Mouse (Mus musculus) E14TG2a.4 (cell line): ENCODE data around the gene Zfp239.

Experiments used
- H3K27me3 ChIP-seq: 2 replicates; pipeline ENCODE4 v1.6.1; 2014; ENCODE audit warnings: low read length, control low read depth; ENCODE audit not compliant: insufficient read depth
- H3K36me3 ChIP-seq: 2 replicates; pipeline ENCODE4 v1.6.1; 2014; ENCODE audit warnings: low read length, control low read depth; ENCODE audit not compliant: insufficient read depth
- H3K4me1 ChIP-seq: replicated peaks from 2 replicates; pipeline ENCODE4 v1.6.1; 2014; ENCODE audit warnings: low read depth, low read length, control low read depth
- H3K4me3 ChIP-seq: replicated peaks from 2 replicates; pipeline ENCODE4 v1.5.1; 2014; ENCODE audit warnings: mild to moderate bottlenecking, low read length
- H3K9me3 ChIP-seq: 2 replicates; pipeline ENCODE4 v1.6.1; 2014; ENCODE audit warnings: low read length, control low read depth
- CTCF ChIP-seq: conservative IDR thresholded peaks from 2 replicates; pipeline ENCODE4 v1.5.1; 2014; ENCODE audit warnings: low read length
- NANOG ChIP-seq: IDR thresholded peaks from 2 replicates; pipeline ENCODE4 v1.6.1; 2014; ENCODE audit warnings: borderline replicate concordance, low read length, mixed read lengths
- POU5F1 ChIP-seq: IDR thresholded peaks from 2 replicates; pipeline ENCODE4 v1.6.1; 2014; ENCODE audit warnings: low read length, borderline replicate concordance

The Zfp239 gene

GRCm38 (mm10) chr6:117907301-117907978 is 45.5 kb downstream of the Zfp239 start:
- H3K36me3 ChIP-seq: peaks cover 31% of the 10 kb centered on the region
- TF ChIP-seq POU5F1 (no peak), CTCF (no peak), NANOG (no peak)
- H3K27me3 ChIP-seq: no peaks in the 10 kb centered on the region
- H3K4me1 ChIP-seq: peaks cover 54% of the 10 kb centered on the region
- H3K9me3 ChIP-seq: no peaks in the 10 kb centered on the region
- peak overlapping the region; percentile 99 for H3K4me3 ChIP-seq

GRCm38 (mm10) chr6:117907979-117908355 is 46.1 kb downstream of the Zfp239 start:
- no peaks in the 10 kb centered on the region for H3K9me3 ChIP-seq
- H3K4me1 ChIP-seq: peaks cover 54% of the 10 kb centered on the region
- peak overlapping the region; percentile 99 for H3K4me3 ChIP-seq
- no peaks in the 10 kb centered on the region for H3K27me3 ChIP-seq
- H3K36me3 ChIP-seq: peaks cover 35% of the 10 kb centered on the region
- TF ChIP-seq NANOG (no peak), CTCF (no peak)

GRCm38 (mm10) chr6:117908424-117908900 is 46.6 kb downstream of the Zfp239 start:
- no peaks in the 10 kb centered on the region for H3K27me3 ChIP-seq
- peaks cover 40% of the 10 kb centered on the region for H3K36me3 ChIP-seq
- peaks cover 58% of the 10 kb centered on the region for H3K4me1 ChIP-seq
- peak; percentile 47; the same call in 1 of the 2 replicates for TF ChIP-seq NANOG
- TF ChIP-seq POU5F1: no peak
- TF ChIP-seq CTCF: no peak
- H3K4me3 ChIP-seq: peak overlapping the region; percentile 99
- H3K9me3 ChIP-seq: no peaks in the 10 kb centered on the region

- peak overlapping the region; percentile 99 for H3K4me3 ChIP-seq
- peaks cover 64% of the 10 kb centered on the region for H3K4me1 ChIP-seq
- H3K9me3 ChIP-seq: no peaks in the 10 kb centered on the region
- TF ChIP-seq CTCF (no peak), POU5F1 (no peak), NANOG (no peak)
- peaks cover 55% of the 10 kb centered on the region for H3K36me3 ChIP-seq
- H3K27me3 ChIP-seq: no peaks in the 10 kb centered on the region
Observed at GRCm38 (mm10) chr6:117910120-117910661, 48.3 kb downstream of the Zfp239 start.

- peaks cover 78% of the 10 kb centered on the region for H3K4me1 ChIP-seq
- H3K9me3 ChIP-seq: no peaks in the 10 kb centered on the region
- H3K4me3 ChIP-seq: peak overlapping the region; percentile 99
- no peaks in the 10 kb centered on the region for H3K27me3 ChIP-seq
- TF ChIP-seq POU5F1: no peak
- no peak for TF ChIP-seq NANOG
- no peak for TF ChIP-seq CTCF
- H3K36me3 ChIP-seq: peaks cover 78% of the 10 kb centered on the region
Observed at GRCm38 (mm10) chr6:117914541-117914940, 52.6 kb downstream of the Zfp239 start.

GRCm38 (mm10) chr6:117916205-117916736 is 54.4 kb downstream of the Zfp239 start:
- peaks cover 81% of the 10 kb centered on the region for H3K36me3 ChIP-seq
- TF ChIP-seq CTCF (no peak), NANOG (no peak), POU5F1 (no peak)
- H3K9me3 ChIP-seq: no peaks in the 10 kb centered on the region
- H3K4me1 ChIP-seq: peaks cover 79% of the 10 kb centered on the region
- H3K27me3 ChIP-seq: no peaks in the 10 kb centered on the region
- H3K4me3 ChIP-seq: peak overlapping the region; percentile 99

DNA sequence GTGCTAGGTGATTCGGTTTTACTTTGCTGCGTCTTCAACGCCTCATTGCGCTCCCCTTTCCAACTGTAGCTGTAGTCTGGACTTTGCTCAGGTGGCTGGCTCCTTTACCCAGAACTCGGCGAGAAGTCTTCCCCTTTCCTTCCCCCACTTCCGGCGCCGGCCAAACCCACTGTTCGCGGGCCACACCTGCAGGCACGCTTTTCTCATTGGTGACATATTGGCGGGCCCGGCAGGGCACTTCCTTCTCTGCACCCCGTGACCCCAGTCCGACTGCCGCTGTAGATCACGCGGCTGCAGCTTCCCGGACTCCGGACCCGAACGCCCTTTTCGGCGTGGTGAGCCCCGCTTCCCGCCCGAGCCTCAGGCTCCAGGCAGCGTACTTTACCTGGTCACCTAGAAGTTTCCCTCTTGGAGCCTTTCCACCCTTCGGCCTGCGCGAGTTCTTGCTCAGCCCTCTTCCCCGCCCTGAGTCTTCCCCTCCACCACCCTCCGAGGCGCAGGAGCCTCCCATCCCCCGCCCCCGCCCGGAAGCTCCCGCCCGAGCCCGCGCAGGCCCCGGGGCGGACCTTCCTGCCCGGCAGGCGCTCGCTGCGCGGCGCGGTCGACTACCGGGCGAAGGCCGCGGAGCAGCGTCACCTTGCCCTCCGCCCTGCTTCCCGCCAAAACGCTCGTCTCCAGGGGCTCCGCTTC is 55.0 kb downstream of the Zfp239 start:
- no peaks in the 10 kb centered on the region for H3K27me3 ChIP-seq
- peaks cover 79% of the 10 kb centered on the region for H3K4me1 ChIP-seq
- H3K4me3 ChIP-seq: peak overlapping the region; percentile 99
- H3K9me3 ChIP-seq: no peaks in the 10 kb centered on the region
- TF ChIP-seq CTCF: no peak
- no peak for TF ChIP-seq NANOG
- TF ChIP-seq POU5F1: no peak
- H3K36me3 ChIP-seq: peaks cover 82% of the 10 kb centered on the region

GRCm38 (mm10) chr6:117917576-117917975 is 55.7 kb downstream of the Zfp239 start:
- Histone ChIP-seq H3K4me3 (peak overlapping the region; percentile 99), H3K36me3 (peaks cover 83% of the 10 kb centered on the region), H3K27me3 (no peaks in the 10 kb centered on the region), H3K9me3 (no peaks in the 10 kb centered on the region), H3K4me1 (peaks cover 79% of the 10 kb centered on the region)
- TF ChIP-seq NANOG: no peak
- TF ChIP-seq POU5F1: no peak
- TF ChIP-seq CTCF: no peak
